Mouse (Mus musculus) R1 (cell line): ENCODE measurements around the gene Cux1.

Experiments
- DNase-seq: peaks from one replicate; pipeline ENCODE4 v3.0.0-alpha.2; 2018; ENCODE audit warnings: low read depth, low spot score

Gene Cux1

GRCm38 (mm10) chr5:136321378-136321777, 245.9 kb downstream of the Cux1 start:
- DNase-seq: peak; percentile 54

- no peak for DNase-seq
Observed at GRCm38 (mm10) chr5:136312566-136312965, 254.7 kb downstream of the Cux1 start.

- DNase-seq: no peak
Observed at GRCm38 (mm10) chr5:136312166-136312565, 255.1 kb downstream of the Cux1 start.

- no peak for DNase-seq
Observed at GRCm38 (mm10) chr5:136306254-136306653, 261.0 kb downstream of the Cux1 start.

- DNase-seq: peak; percentile 20
Observed at GRCm38 (mm10) chr5:136303409-136303983, 263.8 kb downstream of the Cux1 start.

- DNase-seq: no peak
Observed at GRCm38 (mm10) chr5:136300880-136301279, 266.4 kb downstream of the Cux1 start.

GRCm38 (mm10) chr5:136297691-136298090, 269.6 kb downstream of the Cux1 start:
- no peak for DNase-seq

GRCm38 (mm10) chr5:136296911-136297310, 270.4 kb downstream of the Cux1 start:
- no peak for DNase-seq

- no peak for DNase-seq
Observed at GRCm38 (mm10) chr5:136292971-136293418, 274.3 kb downstream of the Cux1 start.

- no peak for DNase-seq
Observed at GRCm38 (mm10) chr5:136292361-136292760, 274.9 kb downstream of the Cux1 start.

- DNase-seq: no peak
Observed at GRCm38 (mm10) chr5:136291562-136291961, 275.7 kb downstream of the Cux1 start.

- DNase-seq: no peak
Observed at GRCm38 (mm10) chr5:136289776-136290175, 277.5 kb downstream of the Cux1 start.

- DNase-seq: no peak
Observed at GRCm38 (mm10) chr5:136288351-136289081, 278.8 kb downstream of the Cux1 start.

GRCm38 (mm10) chr5:136286566-136286965, 280.7 kb downstream of the Cux1 start:
- DNase-seq: no peak

GRCm38 (mm10) chr5:136285106-136285505, 282.2 kb downstream of the Cux1 start:
- no peak for DNase-seq

GRCm38 (mm10) chr5:136281351-136281750, 285.9 kb downstream of the Cux1 start:
- peak; percentile 46 for DNase-seq

- DNase-seq: peak; percentile 84
Observed at GRCm38 (mm10) chr5:136274739-136275138, 292.6 kb downstream of the Cux1 start.

GRCm38 (mm10) chr5:136269937-136270336, 297.4 kb downstream of the Cux1 start:
- peak; percentile 85 for DNase-seq

- DNase-seq: no peak
Observed at GRCm38 (mm10) chr5:136266077-136266476, 301.2 kb downstream of the Cux1 start.

- no peak for DNase-seq
Observed at GRCm38 (mm10) chr5:136263342-136263741, 303.9 kb downstream of the Cux1 start.

GRCm38 (mm10) chr5:136258919-136259318, 308.4 kb downstream of the Cux1 start:
- DNase-seq: peak; percentile 76

- DNase-seq: peak; percentile 91
Observed at GRCm38 (mm10) chr5:136252899-136253298, 314.4 kb downstream of the Cux1 start.

GRCm38 (mm10) chr5:136251004-136251403, 316.3 kb downstream of the Cux1 start:
- peak; percentile 75 for DNase-seq
